Mouse (Mus musculus): ENCODE data around the gene Hlcs. TPM values are rescaled to one million over a fixed set of nuclear protein-coding genes. Genes with fewer than 3 reads are reported as not detected.
A peak's percentile ranks its signal among the peaks of the same experiment; 100 is the strongest.

Gene Hlcs
- total RNA-seq, 4 experiments from 2014 or later, result 14.0 to 16.5 (median 15.7) TPM

DNA sequence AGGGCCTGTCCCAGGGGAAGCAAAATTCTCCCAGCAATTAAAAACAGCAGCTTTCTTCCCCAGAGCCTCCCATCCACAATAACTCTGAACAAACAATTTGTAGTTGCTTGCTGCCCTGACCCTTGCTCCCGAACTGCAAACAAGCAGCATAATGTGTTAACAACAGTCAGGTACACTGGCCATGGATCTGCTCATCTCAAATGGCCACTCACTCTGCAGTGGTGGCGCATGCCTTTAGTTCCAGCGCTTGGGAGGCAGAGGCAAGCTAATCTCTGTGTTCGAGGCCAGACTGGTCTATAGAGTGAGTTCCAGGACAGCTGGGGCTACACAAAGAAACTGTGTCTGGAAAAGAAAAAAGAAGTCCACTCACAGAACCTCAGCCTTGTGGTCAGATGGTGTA lies 22.2 kb downstream of the Hlcs start:
- no peak for DNase-seq (ENCODE audit: low spot score in 2 of 2)

GRCm38 (mm10) chr16:94290073-94290999 lies 23.0 kb downstream of the Hlcs start:
- peak; percentile 47 to 67 for DNase-seq (ENCODE audit: low spot score in 2 of 2)

DNA sequence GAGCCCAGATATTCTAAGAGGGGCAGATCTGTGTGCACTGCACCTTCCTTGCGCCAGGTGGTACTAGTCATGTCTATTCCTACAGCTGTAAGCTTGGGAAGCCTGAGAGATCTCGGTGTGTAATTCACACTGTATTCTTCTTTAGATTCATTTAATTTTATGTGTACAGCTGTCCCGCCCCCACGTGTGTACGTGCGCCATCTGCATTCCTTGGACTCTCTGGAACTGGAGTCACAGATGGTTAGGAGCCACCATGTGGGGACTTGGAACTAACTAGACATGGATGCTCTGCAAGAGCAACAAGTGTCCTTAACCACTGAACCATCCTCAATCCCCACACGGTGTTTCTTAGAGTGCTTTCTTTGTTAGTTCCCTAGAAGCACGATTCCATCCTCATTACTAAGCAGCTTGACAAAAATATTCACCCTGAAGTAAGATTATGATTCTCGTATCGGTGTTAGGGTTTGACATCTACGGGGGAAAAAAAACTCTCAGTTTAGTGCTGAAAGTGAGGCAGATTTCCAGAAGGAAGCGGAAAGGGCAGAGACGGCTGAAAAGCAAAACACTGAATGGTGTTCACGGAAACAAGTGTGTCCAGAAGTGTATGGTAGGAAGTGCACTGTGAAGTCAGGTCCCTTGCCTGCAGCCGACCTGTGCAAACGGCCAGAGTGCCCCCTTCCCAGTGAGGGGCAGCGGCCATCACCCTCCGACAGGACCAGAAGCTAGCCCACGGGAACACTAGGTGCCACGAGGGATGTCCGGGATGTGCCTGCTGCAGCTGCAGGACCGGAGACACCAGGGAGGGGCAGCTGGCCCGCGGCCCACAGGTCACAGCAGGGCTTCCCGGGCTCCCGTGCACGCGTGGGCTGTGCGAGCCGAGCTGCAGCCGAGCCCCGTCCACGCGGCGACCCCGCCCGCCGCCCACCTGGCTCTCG lies 24.0 kb downstream of the Hlcs start:
- DNase-seq (ENCODE audit: low spot score in 2 of 2), result peak; percentile 86 to 93

DNA sequence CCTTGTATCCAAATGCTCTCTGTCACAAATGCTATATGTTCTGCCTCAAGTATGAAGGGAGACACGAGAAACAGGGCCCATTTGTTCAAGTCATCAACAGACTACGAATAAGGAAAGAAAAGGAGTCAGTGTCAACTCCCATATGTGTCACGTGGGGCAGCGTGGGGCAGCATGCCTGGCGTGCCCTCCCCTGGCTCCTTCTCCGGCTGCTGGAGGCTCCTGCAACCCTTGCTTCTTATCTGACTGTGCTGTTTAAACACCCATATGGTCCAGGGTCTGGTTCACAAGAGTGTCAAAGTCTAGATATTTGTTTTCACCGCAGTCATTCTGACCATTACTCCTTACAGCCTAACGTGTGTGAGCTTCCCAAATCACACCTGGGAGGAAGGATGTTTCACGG lies 25.5 kb downstream of the Hlcs start:
- DNase-seq (ENCODE audit: low spot score in 2 of 2), result no peak

DNA sequence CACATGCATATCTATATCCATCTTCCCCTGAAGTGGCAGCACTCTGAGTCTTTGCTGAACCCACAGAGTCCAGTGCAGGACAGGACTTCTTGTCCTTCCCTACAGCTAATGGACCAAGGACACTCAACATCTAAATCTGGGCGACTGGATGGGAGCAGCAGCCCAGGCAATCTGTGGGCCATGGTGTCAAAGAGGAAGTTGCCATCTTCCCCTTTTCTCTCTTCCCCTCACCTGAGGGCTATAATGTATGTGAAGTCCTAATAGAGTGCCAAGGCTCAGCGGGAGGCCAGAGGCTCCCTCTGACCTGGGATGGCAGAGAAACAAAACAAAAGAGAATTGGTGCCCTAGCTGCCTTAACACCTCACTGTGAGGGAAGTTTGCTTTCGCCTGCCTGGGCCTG lies 29.4 kb downstream of the Hlcs start:
- DNase-seq (ENCODE audit: low spot score in 2 of 2), result no peak

DNA sequence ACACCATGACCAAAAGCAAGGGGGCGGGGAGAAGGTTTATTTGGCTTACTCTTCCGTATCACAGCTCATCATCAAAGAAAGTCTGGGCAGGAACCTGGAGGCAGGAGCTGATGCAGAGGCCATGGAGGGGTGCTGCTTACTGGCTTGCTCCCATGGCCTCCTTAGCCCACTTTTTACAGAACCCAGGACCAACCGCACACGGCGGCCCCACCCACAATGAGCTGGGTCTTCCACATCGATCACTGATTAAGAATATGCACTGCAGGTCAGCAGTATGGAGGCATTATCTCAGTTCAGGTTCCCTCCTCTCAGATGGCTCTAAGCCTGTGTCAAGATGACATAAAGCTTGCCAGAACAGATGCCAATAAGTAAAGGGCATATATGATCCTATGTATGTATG lies 42.5 kb downstream of the Hlcs start:
- no peak for DNase-seq (ENCODE audit: low spot score in 2 of 2)

DNA sequence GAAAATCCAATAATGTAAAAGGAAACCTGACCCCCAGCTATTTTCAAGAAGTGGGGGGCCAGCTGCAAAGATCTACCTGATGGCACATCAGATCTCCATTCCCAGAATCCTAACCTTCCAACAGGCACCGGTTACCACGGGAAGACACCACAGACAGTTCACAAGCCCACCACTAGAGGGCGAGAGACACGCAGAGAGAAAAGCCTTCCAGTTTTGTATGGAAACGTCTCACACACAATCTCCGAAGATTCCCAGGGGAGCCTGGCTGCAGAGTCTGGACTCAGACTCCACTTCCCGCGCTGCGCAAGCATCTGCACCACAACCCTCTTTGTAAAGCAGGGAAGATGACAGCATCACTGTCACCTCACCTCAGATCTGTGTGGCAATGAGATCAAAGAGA lies 43.7 kb downstream of the Hlcs start:
- DNase-seq (ENCODE audit: low spot score in 2 of 2), result peak; percentile 80 to 90

DNA sequence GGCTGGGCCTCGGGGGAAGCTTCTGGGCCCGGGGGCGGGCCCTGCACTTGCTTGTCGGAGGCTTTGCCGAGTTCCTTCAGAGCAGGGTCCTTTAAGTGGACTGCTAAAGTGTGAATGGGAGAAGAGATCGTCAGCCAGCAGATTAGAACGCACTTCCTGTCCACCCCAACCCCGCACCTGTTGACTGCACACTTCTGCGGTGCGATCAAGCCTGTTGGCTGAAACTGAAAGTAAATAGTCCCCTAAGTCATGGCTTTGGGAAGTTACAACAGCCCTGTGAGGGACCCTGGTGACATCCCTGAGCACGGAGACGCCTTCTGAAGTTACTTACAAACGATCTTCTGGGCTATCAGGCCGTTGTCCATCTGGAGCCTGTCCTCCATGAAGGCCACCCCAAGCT lies 45.2 kb downstream of the Hlcs start:
- no peak for DNase-seq (ENCODE audit: low spot score in 2 of 2)

- no peak for DNase-seq (ENCODE audit: low spot score in 2 of 2)
Observed at GRCm38 (mm10) chr16:94264611-94265010, 48.8 kb downstream of the Hlcs start.

GRCm38 (mm10) chr16:94262501-94262900 lies 50.9 kb downstream of the Hlcs start:
- DNase-seq (ENCODE audit: low spot score in 2 of 2), result no peak

DNA sequence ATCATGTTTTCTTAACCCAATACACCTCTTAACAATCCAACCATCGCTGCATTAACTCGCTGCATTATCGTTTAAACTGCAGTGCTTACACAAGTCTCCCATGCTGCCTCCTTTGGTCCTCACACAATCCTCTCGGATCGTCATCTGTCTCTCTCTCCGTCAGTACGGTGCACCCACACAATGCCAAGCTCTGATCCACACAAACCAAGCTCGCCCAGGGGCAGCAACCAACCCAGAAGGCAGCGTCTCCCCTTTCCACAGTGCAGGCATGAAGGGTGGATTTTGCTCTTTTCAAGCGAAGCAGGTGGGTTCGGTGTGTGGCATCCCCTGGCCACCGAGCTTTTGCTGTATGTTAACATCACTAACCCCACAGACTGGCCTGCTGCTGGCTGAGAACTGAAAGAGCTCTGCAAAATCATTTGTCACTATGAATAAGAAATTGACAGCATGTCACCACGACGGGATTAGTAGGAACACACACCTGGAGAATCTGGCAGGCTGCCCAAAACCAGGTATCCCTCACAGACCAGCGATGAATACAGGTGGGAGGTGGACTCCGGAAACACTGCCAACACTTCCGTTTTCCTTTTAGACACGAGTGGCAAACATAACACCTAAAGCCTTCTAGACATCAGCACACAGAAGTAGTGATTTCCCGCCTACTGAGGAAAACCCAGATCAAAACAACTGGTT lies 52.3 kb downstream of the Hlcs start:
- no peak for DNase-seq (ENCODE audit: low spot score in 2 of 2)

DNA sequence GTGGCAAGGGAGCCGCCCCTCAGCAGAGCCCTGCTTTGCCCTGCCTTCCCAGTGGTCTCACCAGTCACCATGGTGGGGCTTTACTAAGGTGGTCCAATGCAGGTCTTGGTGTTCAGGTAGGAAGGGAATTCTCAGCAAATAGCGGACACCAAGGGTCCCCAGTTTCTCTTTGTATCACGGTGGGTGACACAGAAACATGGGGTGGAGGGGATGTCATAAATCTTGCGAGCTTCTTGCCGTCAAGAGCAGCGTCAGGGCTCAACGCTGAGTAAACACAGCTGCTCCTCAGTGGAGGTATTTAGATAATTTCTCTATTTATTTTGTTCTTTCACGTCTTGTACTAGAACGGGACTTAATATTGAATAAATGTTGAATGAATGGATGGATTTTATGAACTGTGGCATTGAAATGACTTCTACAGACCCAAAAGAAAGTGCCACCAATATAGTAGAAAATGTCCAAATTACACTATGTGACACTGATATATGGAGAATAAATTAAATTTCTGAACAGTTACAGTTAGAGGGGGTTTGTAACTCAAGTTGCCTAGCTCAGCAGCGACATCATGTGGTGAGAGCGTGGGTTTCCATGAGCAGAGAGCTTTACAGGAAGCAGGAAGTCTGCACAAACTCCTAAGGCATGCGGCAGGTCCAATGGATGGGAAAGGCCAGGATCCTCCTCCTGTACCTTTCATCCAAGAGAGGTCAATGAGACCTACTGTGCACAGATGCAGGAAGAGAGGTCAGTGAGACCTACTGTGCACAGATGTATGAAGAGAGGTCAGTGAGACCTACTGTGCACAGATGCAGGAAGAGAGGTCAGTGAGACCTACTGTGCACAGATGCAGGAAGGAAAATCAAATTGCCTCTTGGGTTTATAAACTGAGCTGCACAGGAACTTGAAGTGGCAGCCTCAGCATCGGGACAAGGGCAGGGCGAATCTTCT lies 54.7 kb downstream of the Hlcs start:
- DNase-seq (ENCODE audit: low spot score in 2 of 2), result peak; percentile 54 to 81

DNA sequence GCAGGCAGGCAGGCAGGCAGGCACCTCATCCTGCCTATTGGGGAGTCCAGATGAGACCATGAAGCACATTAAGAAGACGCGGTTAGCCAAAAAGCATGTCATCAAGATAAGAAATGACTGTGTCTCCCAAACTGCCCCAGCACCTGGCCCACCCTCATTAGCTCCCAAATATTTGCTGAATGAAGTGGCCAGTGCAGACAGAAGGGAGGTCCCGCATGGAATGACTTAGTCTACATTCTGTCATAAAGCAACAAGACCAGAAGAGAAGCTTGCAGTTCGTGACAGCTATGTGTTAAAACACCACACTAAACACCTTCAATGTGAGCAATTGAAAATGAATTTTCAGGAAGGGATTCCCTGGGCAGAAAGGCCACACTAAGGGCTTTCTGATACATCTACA lies 57.8 kb downstream of the Hlcs start:
- no peak for DNase-seq (ENCODE audit: low spot score in 2 of 2)

DNA sequence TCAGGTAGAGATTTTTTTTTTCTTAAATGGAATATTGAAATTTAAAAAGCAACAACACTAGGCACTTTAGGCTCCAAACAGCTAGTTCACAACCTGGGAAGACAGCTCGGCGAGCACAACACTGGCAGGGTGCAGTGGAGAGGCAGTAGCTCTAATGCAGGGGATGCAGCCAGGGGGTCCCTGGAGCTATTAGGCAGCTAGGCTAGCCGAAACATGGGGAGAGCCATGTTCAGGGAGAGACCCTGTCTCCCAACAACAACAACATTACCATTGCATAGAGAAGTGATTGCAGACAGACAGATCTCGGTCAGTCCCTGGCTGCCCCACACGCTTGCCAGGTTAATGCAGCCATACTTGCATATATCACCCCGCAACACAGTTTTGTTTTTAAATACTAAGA lies 58.3 kb downstream of the Hlcs start:
- DNase-seq (ENCODE audit: low spot score in 2 of 2), result no peak

DNA sequence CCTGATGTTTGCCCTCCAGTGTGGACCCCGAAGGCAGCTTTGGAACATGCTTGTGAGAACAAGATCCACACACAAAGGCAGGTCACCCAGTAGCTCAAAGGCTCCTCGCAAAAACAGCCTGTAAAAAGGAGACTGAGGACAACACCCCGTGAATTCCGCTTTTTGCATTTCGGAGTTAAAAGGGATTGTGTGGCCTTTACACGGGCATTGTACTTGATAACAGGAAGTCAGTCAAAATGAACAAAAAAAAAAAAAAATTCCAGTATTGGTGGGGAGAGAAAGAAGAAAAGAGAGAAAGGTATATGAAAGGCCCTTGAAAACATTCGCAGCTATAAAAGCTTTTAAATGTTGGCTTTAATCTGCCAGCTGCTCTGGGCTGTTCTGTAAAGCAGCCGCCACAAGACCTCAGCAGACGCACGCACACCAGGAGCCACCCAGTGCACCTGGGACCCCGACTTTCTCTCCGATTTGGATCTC lies 58.9 kb downstream of the Hlcs start:
- DNase-seq (ENCODE audit: low spot score in 2 of 2), result no peak

DNA sequence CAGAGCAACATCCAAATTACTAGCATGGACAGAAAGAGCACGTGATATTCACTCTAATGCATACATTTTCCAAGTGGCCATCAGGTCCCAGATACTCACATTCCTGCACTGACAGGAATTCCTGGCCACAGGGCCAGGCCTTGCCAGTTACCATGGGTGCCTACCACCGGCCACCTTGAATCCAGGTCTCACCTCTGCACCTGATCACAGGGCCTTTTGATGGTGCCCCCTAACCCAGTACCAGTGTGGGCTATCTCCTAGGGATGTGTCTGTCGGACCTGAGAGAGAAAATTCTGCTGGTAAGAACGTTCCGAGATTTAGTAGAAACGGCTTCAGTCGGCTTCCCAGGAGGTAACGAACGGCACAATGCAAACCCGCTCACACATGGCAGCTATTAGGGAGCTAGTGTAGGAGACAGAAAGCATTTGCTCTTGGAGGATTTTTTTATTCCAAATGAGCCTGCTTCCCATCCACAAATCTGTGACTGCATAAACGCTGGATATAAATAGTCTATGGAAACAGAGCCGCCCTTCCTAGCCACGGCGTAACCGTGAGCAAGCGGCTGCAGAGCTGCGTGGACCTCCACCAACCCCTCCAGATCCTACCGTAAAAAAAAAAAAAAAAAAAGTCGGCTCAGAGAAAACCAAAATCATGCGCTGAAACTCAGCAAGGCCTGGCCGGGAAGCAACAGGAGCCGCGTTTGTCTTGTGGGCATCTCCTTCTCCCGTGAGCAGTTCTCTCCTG lies 59.5 kb downstream of the Hlcs start:
- DNase-seq (ENCODE audit: low spot score in 2 of 2), result no peak

GRCm38 (mm10) chr16:94251756-94252155 lies 61.6 kb downstream of the Hlcs start:
- DNase-seq (ENCODE audit: low spot score in 2 of 2), result no peak

- DNase-seq (ENCODE audit: low spot score in 2 of 2), result peak; percentile 62 to 65
Observed at GRCm38 (mm10) chr16:94250640-94251349, 62.6 kb downstream of the Hlcs start.

GRCm38 (mm10) chr16:94250136-94250535 lies 63.2 kb downstream of the Hlcs start:
- DNase-seq (ENCODE audit: low spot score in 2 of 2), result no peak
